Mouse (Mus musculus) Patski (cell line): ENCODE results near the gene March1. TPM values are rescaled to one million over a fixed set of nuclear protein-coding genes. Genes with fewer than 3 reads are reported as not detected.

Experiments used
- ATAC-seq: fragments of 100-300 bp; one replicate; pipeline ENCODE4 v1.8.0; 2021
- CTCF ChIA-PET: fragments of 350-600 bp; sonication (Branson Sonifier 250); formaldehyde crosslinking; loops from one replicate; lab custom pipeline; 2022; ENCODE audit warnings: inconsistent platforms; lab: Charles Lee
- POLR2A ChIA-PET: fragments of 350-600 bp; sonication (Branson Sonifier 250); formaldehyde crosslinking; loops from one replicate; lab custom pipeline; 2022; ENCODE audit warnings: antibody characterized with exemption, inconsistent platforms; lab: Charles Lee
- DNase-seq: peaks from one replicate; pipeline ENCODE4 v3.0.0-alpha.2; 2011; ENCODE audit warnings: low read depth, low spot score
- H3K27me3 ChIP-seq: fragments of 371-371 bp; one replicate; pipeline ENCODE4 v1.5.1; 2021
- CTCF ChIP-seq: fragments of 100-300 bp; IDR thresholded peaks from one replicate; pipeline ENCODE4 v1.5.1; 2021
- in situ Hi-C: fragments of 300-500 bp; cut with MboI; formaldehyde crosslinking; loops from 3 replicates; pipeline ENCODE4 v1.11.1; 2018; ENCODE audit warnings: low pct_unique_long_range_greater_than_20kb, mixed read lengths
- polyA plus RNA-seq: library from polyadenylated mRNA; unstranded; gene quantifications from one replicate; pipeline ENCODE4 v1.2.3, GENCODE M21; 2021

Gene March1
- polyA plus RNA-seq, 1 experiment from 2014 or later = 0.04 TPM

DNA sequence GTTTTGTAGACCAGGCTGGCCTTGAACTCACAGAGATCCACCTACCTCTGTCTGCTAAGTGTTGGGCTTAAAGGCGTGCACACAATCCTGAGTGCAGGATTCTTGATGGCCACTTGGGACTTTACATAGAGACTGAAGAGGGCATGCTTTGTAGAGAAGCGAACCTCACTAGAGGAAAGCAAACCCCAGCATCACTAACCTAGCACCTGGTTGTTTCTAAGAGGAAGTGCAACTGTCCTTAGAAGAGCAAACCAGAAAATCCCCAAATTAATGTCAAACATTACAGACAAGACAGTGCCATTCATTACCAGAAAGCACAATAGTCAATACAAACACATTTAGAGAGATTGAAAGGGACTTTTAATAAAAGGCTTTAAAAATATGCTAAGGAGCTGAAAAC lies 885.7 kb downstream of the March1 start:
- no peak for DNase-seq
- POLR2A ChIA-PET = no interaction called here
- ATAC-seq = no peak
- H3K27me3 ChIP-seq = peaks cover 31% of the 10 kb centered on the region
- TF ChIP-seq CTCF = no peak
- CTCF ChIA-PET = no interaction called here
- in situ Hi-C loops = loop anchor here (5.0 kb wide), 1 partner anchor 904 kb away; no protein-coding TSS in a partner anchor

DNA sequence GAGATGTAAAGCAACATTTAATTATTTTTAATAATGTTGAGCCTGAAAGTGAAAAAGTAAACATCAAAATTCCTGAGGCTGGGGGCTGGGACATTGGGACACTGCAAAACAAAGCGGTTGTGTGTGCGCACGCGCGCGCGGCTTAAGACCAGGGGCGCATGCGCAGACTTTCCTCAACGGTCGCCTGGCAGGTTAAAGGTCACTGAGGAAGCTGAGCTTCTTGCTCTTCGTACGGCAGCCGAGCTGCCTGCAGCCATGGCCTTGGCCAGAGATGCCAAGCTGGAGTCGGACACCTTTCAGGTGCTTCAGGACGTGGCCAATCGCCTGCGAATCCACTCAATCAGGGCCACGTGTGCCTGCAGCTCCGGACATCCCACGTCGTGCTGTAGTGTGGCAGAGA lies 893.8 kb downstream of the March1 start, which contains the start of gene Tktl2:
Gene Tktl2, plus strand, starts transcription at position 220 of the 400 bp plus-strand sequence.
- DNase-seq = no peak
- in situ Hi-C loops = no loop called here
- CTCF ChIA-PET = no interaction called here
- H3K27me3 ChIP-seq = peaks cover 31% of the 10 kb centered on the region
- ATAC-seq = no peak
- POLR2A ChIA-PET = no interaction called here
- no peak for TF ChIP-seq CTCF

DNA sequence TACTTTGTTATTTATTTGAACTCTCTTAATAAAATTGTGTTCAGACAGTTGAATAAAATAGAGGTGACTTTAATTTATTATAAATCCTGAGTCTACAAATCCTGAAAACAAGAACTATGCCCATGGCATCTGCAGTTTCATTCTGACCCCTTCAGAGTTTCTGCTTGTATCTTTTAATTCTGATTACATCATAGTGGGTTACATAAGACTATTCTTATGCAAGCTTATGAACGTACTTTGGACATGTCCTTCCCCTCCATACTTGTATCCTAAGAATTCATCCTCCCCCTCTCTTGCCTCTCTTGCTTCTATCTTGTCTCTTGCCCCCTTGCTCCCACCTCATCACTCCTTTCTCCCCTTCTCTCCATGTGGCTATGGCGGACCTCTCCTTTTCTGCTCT lies 901.4 kb downstream of the March1 start:
- ChIA-PET CTCF (no interaction called here), POLR2A (no interaction called here)
- in situ Hi-C loops = no loop called here
- no peak for TF ChIP-seq CTCF
- peaks cover 34% of the 10 kb centered on the region for H3K27me3 ChIP-seq
- no peak for DNase-seq
- ATAC-seq = no peak

DNA sequence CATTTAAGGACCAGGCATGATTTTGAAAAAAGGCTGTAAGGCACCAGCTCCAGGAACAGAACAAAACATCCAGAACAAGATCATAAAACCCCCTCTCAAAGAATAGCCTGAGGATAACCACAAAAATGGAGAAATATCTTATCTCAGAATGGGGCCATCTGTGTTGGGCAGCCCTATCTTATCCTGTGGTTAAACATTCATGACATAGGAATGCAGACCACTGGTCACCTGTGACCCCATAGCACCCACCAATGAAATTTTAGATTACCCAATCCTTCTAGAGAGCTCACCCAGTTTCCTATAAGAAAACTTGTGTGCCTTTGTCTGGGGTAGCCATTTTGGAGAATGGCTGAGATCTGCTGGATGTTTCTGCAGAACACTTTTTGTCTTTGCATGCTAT lies 902.9 kb downstream of the March1 start:
- in situ Hi-C loops = no loop called here
- POLR2A ChIA-PET = no interaction called here
- peaks cover 26% of the 10 kb centered on the region for H3K27me3 ChIP-seq
- DNase-seq (no peak), ATAC-seq (no peak)
- CTCF ChIA-PET = no interaction called here
- no peak for TF ChIP-seq CTCF
